Mouse (Mus musculus) limb, embryonic 14.5 days (tissue): ENCODE measurements at regions not wholly inside any gene's neighbourhood (a gene's known extent, or its start where the extent isn't known, plus 50 kb on each side); places are given as distances from the start of the nearest gene placed in this dataset.

Source experiments
- ATAC-seq: fragments of 200-750 bp; cut with Nextera tagmentation; 2 replicates; pipeline ENCODE4 v1.8.0; 2017; ENCODE audit warnings: low read depth, moderate number of reproducible peaks, moderate TSS enrichment; ENCODE audit not compliant: low FRiP score
- DNase-seq: peaks from one replicate; pipeline ENCODE4 v3.0.0-alpha.2; 2015; ENCODE audit warnings: low spot score
- H3K27ac ChIP-seq: fragments of 300-500 bp; sonication (generic); replicated peaks from 2 replicates; pipeline ENCODE4 v1.5.1; 2014; ENCODE audit warnings: low read depth, mild to moderate bottlenecking, low read length, moderate library complexity, mixed read lengths
- H3K27me3 ChIP-seq: fragments of 300-500 bp; sonication (generic); 2 replicates; pipeline ENCODE4 v1.6.1; 2014; ENCODE audit warnings: low read length, mixed read lengths; ENCODE audit not compliant: control insufficient read depth, insufficient read depth
- H3K36me3 ChIP-seq: fragments of 300-500 bp; sonication (generic); 2 replicates; pipeline ENCODE4 v1.6.1; 2014; ENCODE audit warnings: mild to moderate bottlenecking, low read length, moderate library complexity, mixed read lengths; ENCODE audit not compliant: control insufficient read depth, insufficient read depth
- H3K4me1 ChIP-seq: fragments of 300-500 bp; sonication (generic); 2 replicates; pipeline ENCODE4 v1.6.1; 2014; ENCODE audit warnings: antibody characterized with exemption, low read length, mixed read lengths; ENCODE audit not compliant: control insufficient read depth, insufficient read depth
- H3K4me2 ChIP-seq: fragments of 300-500 bp; sonication (generic); replicated peaks from 2 replicates; pipeline ENCODE4 v1.6.1; 2014; ENCODE audit warnings: low read depth, mild to moderate bottlenecking, low read length, moderate library complexity; ENCODE audit not compliant: severe bottlenecking
- H3K4me3 ChIP-seq: fragments of 300-500 bp; sonication (generic); replicated peaks from 2 replicates; pipeline ENCODE4 v1.5.1; 2014; ENCODE audit warnings: low read length
- H3K9ac ChIP-seq: fragments of 300-500 bp; sonication (generic); 2 replicates; pipeline ENCODE4 v1.6.1; 2014; ENCODE audit warnings: mild to moderate bottlenecking, low read depth, low read length, moderate library complexity; ENCODE audit not compliant: severe bottlenecking
- H3K9me3 ChIP-seq: fragments of 300-500 bp; sonication (generic); 2 replicates; pipeline ENCODE4 v1.6.1; 2016; ENCODE audit warnings: low read length; ENCODE audit not compliant: control insufficient read depth
- POLR2A ChIP-seq: fragments of 200-500 bp; IDR thresholded peaks from 2 replicates; pipeline ENCODE4 v1.8.0; 2012; ENCODE audit warnings: inconsistent platforms, mild to moderate bottlenecking, moderate library complexity, borderline replicate concordance; ENCODE audit not compliant: insufficient read depth, insufficient read length; ENCODE audit errors: extremely low read depth
- WGBS: fragments of 180-500 bp; shearing (Covaris S2); extraction: QIAGEN DNeasy Blood & Tissue Kit; methylation state at CpG from one replicate; pipeline ENCODE4 v1.1.7; 2014; 5-methylcytosine and 5-hydroxymethylcytosine counted together

DNA sequence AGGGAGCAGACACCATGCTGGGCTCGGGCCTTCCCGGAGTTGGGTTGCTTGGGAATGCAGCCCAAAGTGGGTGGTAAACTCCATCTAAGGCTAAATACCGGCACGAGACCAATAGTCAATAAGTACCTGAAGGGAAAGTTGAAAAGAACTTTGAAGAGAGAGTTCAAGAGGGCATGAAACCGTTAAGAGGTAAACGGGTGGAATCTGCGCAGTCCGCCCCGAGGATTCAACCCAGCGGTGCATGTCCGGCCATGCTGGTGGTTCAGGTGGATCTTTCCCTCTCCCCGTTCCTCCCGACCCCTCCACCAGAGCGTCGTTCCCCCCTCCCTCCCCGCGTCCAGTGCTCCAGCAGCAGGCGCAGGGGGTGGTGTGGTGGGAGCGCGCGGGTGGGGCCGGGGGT is 179.1 kb upstream of the Arhgef26 start:
- no peak overlapping the region for H3K4me2 ChIP-seq
- DNase-seq (peak; percentile 66), ATAC-seq (peak; percentile 98)
- H3K27me3 ChIP-seq, result no peaks in the 10 kb centered on the region
- H3K9ac ChIP-seq, result no peak overlapping the region
- TF ChIP-seq POLR2A, result no peak
- WGBS, result 53% methylated on average over 22 of the region's 22 CpGs
- H3K9me3 ChIP-seq, result peaks cover 16% of the 10 kb centered on the region; the same call in 1 of the 2 replicates
- no peak overlapping the region for H3K27ac ChIP-seq
- no peak overlapping the region for H3K4me3 ChIP-seq
- H3K36me3 ChIP-seq, result no peaks in the 10 kb centered on the region
- no peaks in the 10 kb centered on the region for H3K4me1 ChIP-seq

DNA sequence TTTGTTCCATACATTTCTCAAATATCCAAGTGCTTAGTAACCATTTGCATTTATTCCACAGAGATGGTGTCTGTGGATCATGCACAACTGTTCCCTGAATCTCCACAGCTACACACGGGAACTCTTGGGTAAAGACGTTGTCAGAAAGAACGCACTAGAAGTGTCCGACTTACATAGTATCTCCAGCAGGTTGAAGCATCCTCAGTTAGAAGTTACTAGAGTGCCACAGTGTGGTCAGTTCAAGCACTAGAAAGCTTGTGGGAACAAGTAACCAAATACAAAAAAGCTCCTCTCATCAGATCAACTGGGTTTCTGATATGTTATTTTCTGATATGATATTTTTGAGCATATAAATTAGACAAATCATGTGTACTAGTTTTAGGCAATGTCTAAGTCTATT is 167.5 kb upstream of the Arhgef26 start:
- H3K36me3 ChIP-seq, result no peaks in the 10 kb centered on the region
- H3K4me3 ChIP-seq, result no peak overlapping the region
- peak; percentile 45 for DNase-seq
- WGBS, result 54% methylated on average over 4 of the region's 4 CpGs
- no peak overlapping the region for H3K27ac ChIP-seq
- no peaks in the 10 kb centered on the region for H3K9me3 ChIP-seq
- ATAC-seq, result peak; percentile 67
- H3K4me1 ChIP-seq, result no peaks in the 10 kb centered on the region
- no peak overlapping the region for H3K9ac ChIP-seq
- H3K27me3 ChIP-seq, result no peaks in the 10 kb centered on the region
- no peak overlapping the region for H3K4me2 ChIP-seq
- no peak for TF ChIP-seq POLR2A

DNA sequence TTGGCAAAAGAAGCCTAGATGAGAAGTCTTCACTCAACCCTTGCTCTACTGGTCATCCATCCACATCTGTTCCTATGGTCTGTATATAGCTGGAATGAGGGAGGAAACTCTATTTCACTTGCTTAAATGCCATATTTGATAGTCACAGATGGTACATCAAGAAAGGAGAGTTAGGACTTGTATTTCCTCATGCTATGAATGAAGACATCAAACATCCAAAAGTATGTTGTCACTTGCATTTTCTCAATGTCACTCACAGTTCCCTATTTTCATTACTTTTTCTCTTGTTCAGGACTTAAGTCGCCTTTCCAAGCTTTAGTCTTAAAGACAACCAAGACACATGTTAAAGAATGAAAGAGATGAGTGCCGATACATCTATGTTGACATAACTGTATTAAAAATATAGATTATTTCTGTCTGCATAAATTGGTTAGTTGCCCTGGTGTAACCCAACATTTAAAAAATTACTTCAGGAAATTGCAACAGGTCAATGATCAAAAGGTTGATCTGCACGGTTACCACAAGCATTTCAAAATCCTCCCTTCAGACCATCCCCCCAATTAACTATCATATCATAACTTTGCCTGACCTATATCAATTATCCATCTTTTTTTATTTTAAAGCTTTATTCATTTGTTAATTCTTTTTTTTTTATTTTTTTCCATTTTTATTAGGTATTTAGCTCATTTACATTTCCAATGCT is 150.2 kb upstream of the Arhgef26 start:
- Histone ChIP-seq H3K4me3 (no peak overlapping the region), H3K27me3 (no peaks in the 10 kb centered on the region), H3K9me3 (no peaks in the 10 kb centered on the region), H3K27ac (no peak overlapping the region), H3K4me1 (no peaks in the 10 kb centered on the region), H3K4me2 (no peak overlapping the region), H3K36me3 (no peaks in the 10 kb centered on the region), H3K9ac (no peak overlapping the region)
- TF ChIP-seq POLR2A, result no peak
- no peak for ATAC-seq
- no peak for DNase-seq
- 84% methylated on average over 3 of the region's 3 CpGs for WGBS

DNA sequence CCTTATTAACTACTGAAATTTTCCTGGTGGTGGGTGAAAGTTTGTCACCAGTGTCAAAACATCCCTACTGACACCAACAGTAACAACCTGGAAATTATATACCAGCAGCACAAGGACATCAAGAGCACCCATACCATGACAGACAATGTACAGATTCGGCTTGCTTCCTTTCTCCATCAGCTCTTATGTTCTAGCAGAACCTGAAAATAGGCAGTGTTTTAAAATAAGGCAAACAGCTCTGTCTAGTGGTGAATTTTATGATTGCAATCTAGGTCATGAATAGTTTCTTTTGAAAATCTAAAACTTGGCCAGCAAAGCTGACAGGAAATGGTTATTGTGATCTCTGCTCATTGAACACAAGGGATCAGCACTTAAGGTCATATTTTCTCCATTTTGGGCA is 145.7 kb upstream of the Arhgef26 start:
- no peak overlapping the region for H3K4me2 ChIP-seq
- no peaks in the 10 kb centered on the region for H3K27me3 ChIP-seq
- no peak overlapping the region for H3K27ac ChIP-seq
- H3K36me3 ChIP-seq, result no peaks in the 10 kb centered on the region
- H3K9ac ChIP-seq, result no peak overlapping the region
- H3K4me1 ChIP-seq, result no peaks in the 10 kb centered on the region
- H3K9me3 ChIP-seq, result no peaks in the 10 kb centered on the region
- H3K4me3 ChIP-seq, result no peak overlapping the region
- peak; percentile 80 for DNase-seq
- TF ChIP-seq POLR2A, result no peak
- peak; percentile 63; the same call in 1 of the 2 replicates for ATAC-seq
- WGBS, result 44% methylated on average over 1 of the region's 1 CpGs

DNA sequence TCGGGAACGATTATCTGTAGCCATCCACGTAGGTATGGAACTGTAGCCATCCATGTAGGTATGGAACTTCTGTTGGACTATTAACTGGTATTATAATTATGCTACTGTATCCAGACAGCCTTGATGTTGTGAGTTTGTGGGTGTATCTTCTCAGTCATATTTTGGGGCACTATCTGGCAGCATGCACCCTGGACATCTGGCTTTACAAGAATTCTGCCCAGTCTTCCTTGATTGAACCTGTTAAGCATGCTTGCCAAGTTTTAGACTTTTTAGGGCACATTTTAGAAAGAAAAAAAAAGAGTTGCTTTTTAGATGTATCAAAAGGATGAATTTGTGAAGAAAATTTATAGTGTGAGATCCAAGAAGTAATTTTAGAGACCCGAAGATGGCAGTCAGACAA is 143.7 kb upstream of the Arhgef26 start:
- Histone ChIP-seq H3K4me2 (no peak overlapping the region), H3K9me3 (no peaks in the 10 kb centered on the region), H3K27me3 (no peaks in the 10 kb centered on the region), H3K9ac (no peak overlapping the region), H3K4me1 (no peaks in the 10 kb centered on the region), H3K36me3 (no peaks in the 10 kb centered on the region), H3K27ac (no peak overlapping the region), H3K4me3 (no peak overlapping the region)
- no peak for DNase-seq
- ATAC-seq, result no peak
- no peak for TF ChIP-seq POLR2A
- WGBS, result 90% methylated on average over 4 of the region's 4 CpGs
